Mouse (Mus musculus) CD4-positive, CD25-positive, alpha-beta regulatory T cell, adult 2 months (primary cell): Measurements from ENCODE around the gene Pdss1.
"Not testable (repeated sequence)": the region's sequence is repeated elsewhere in the genome, so short reads cannot be mapped to it uniquely, and the experiment has no call there.

Source experiments
- DNase-seq: peaks from one replicate; pipeline ENCODE4 v3.0.0-alpha.2; 2012; ENCODE audit warnings: low read depth, low spot score

Pdss1 gene

DNA sequence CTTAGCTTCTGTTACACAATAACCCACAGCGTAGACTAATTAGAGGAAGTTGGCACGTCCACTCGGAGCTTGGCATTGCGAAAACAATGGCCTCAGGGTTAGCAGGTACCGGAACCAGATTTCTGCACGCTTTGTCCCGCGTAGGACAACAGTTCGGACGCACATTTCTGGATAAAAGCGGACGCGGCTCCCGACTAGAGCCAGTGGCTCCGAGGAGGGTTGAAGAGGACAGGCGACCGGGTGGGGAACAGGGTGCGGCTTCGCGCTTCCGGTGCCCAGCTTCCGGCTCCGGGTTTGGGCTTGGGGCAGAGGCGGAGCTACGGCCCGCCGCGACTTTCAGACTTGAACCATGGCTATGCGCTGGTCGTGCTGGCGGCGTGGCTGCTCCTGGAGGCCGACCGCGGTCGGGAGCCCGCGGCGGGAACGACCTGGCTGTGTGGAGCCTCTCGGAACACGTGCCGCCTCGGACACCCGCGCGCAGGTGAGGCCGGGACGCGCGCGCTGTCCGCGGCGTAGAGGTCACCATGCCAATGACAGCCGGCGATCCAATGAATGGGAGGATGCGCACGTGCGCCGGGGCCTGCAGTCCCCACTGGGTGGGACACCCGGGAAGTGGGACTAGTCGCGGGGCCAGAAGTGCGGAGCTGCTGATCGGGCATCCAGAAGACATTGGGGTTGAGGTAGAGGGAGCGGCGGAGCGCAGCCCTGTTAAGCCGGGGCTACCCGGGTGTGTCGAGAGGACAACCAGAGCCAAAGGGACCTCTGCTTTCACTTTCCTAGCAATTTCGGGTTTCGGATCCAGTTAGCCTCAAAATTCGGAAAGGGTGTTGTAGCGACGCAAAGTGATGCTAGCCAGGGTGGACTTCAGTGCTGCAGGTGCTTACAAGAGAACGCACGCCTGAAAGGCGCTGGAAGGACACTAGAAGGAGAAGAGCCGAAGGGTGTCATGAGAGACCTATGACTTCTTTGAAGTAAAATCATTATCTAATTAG lies at the start of gene Pdss1:
Gene Pdss1, plus strand, starts transcription at position 241 of the 992 bp plus-strand sequence.
- DNase-seq, result peak; percentile 85

- no peak for DNase-seq
Observed at GRCm38 (mm10) chr2:22851900-22852299, 43.4 kb upstream of the Pdss1 start.

DNA sequence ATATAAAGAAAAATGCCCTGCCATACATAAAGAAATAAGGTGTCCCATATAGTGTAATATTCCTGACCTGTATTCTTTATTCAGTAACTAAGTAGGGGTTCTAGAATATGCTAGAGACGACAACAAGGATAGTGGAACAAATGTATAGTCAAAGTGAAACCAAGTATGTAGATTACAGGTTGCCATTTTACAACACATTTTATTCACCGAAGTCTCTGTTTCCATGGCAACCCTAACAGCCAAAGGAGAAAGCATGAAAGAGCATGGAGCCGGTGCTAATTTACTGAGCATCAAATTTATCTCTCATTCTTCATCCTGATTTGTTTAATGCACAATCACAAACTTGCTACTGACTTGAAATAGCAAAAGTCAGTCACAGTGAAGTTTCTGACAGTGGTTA lies 37.8 kb upstream of the Pdss1 start:
- peak; percentile 73 for DNase-seq

DNA sequence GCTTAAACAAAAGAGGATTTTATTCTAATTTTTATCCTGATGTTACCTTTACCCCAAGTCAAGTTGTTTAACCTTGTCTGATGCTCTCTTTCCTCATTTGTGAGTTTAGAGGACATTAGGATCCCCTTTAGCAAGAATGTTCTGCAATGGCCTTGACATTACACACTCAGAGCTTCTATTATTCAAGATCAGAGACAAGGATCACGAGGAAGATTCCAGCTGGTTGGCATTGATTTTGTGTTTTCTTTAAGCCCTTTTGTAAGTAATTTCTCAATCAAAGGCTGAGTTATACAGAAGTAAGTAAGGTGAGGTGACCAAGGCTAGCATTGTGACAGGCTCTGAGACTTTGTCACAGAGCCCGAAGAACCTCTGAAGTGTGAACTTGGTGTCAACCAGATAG lies 33.1 kb upstream of the Pdss1 start:
- DNase-seq, result no peak

DNA sequence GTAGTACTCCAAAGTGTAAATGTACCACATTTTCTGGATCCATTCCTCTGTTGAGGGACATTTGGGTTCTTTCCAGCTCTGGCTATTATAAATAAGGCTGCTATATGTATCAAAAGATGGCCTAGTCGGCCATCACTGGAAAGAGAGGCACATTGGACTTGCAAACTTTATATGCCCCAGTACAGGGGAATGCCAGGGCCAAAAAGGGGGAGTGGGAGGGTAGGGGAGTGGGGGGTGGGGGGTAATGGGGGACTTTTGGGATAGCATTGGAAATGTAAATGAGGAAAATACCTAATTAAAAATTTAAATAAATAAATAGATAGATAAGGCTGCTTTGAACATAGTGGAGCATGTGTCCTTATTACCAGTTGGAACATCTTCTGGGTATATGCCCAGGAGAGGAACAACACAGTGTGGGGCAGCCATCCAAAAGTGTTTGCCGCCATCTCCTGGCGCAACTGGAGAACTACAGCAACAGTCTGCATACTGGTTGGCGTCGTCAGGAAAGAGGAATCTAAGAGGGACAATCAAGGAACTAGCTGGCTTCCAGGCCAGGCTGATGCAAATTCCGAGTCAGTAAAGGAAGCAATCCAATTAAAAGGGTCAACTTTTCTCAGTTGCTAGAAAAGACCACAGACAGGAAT lies 30.8 kb upstream of the Pdss1 start:
- DNase-seq, result peak; percentile 87

- DNase-seq, result no peak
Observed at GRCm38 (mm10) chr2:22865818-22866217, 29.5 kb upstream of the Pdss1 start.

GRCm38 (mm10) chr2:22866894-22867424 lies 28.4 kb upstream of the Pdss1 start:
- DNase-seq, result no peak

- DNase-seq, result no peak
Observed at GRCm38 (mm10) chr2:22873159-22873558, 22.2 kb upstream of the Pdss1 start.

DNA sequence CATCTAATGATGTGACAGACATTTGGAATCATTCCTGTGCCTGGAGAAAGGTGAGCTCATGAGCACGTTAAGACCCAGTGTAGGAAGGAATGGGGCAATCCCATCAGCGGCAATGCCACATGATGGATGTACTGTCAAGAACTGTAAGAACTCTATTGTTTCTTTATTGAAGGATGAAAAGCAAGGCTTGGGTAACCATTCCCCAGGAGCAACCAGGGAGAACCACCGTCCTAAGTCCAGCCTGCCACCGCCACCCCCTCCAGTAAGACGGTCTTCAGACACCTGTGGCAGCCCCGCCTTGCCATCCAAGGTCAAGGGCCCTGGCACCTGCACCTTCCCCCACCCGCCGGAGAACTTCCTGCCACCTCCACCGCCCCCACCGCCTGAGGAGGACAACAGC lies 20.7 kb upstream of the Pdss1 start:
- no peak for DNase-seq

GRCm38 (mm10) chr2:22876614-22877013 lies 18.7 kb upstream of the Pdss1 start:
- DNase-seq, result no peak

DNA sequence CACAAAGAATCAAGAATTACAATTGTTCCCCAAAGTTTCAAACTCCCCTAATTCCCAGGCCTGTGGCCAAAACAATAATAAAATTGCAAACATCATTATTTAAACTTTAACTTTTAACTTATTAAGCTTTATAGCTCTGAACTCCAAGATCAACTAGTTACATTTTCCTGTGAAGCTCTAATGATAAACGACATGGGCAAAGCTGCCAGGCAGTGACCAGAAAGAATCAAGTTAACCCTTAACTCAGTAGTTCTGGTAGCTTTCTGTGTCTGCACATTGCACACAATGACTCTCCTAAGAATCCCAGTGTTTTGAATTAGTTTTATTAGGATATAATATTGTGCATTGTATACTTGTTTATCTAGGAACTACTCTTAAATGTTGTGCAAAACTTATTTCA lies 16.5 kb upstream of the Pdss1 start:
- DNase-seq, result no peak

GRCm38 (mm10) chr2:22880726-22881125 lies 14.6 kb upstream of the Pdss1 start:
- not testable (repeated sequence) for DNase-seq

DNA sequence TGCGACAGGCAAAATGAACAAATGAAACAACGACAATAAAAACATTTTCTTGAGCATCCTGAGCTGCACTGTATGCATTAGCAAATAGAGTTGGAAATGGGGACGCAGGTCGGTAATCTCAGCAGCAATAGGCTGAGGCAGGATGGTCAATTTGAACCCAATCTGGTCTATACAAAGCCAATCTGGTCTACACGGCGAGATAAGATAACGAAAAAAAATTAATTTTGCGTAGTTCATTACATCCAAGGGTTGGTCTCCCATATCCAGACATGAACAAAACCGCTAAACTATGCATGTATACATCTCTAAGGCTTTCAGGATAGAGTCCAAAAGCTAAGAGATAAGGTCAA lies 415 bp upstream of the Pdss1 start:
- DNase-seq, result no peak

GRCm38 (mm10) chr2:22903947-22904346 lies 8.6 kb downstream of the Pdss1 start:
- no peak for DNase-seq

DNA sequence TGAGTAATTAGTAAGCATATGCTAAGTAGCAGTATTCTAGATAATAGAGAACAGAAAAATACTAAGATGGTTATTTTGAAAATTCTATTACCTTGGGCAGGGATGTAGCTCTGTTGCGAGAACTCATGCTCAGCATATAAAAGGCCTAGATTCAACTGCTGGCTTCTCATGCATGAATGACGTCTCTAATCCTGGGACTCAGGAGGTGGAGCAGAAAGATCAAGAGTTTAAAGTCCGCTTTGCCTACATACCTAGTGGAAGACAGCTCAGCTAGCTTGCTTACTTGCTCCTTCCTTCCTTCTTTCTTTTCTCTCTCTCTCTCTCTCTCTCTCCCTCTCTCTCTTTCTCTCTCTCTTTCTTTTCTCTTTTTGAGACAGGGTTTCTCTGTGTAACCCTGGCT lies 19.1 kb downstream of the Pdss1 start:
- no peak for DNase-seq

DNA sequence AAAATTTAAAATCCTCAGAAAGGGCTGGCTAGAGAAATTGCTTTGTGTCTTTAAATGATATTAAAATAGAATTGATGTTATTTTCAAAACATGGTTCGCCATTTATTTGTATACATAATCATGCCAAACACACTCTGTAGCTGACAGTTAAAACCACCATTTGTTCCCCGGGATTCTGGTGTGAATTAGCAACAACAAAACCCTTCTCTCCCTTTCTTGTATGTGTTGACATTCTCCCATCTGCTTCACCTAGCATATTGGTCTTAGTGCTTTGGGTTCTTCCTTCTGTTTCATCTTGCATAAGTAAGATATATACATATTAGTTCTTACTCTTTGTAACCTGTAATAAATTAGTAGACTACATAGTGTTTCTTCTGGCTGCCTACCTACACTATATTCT lies 23.3 kb downstream of the Pdss1 start:
- no peak for DNase-seq

DNA sequence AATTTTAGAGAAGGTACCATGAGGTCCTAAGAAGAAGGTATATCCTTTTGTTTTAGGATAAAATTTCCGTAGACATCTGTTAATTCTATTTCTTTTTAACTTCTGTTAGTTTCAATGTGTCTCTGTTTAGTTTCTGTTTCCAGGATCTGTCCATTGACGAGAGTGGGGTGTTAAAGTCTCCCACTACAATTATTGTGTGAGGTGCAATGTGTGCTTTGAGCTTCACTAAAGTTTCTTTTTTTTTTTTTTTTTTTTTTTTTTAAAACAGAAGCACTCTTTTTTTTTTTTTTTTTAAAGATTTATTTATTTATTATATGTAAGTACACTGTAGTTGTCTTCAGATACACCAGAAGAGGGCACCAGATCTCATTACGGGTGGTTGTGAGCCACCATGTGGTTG lies 30.6 kb downstream of the Pdss1 start:
- DNase-seq, result not testable (repeated sequence)

- no peak for DNase-seq
Observed at GRCm38 (mm10) chr2:22928259-22928658, 32.9 kb downstream of the Pdss1 start.

GRCm38 (mm10) chr2:22933556-22933955 lies 38.2 kb downstream of the Pdss1 start:
- DNase-seq, result no peak

GRCm38 (mm10) chr2:22949956-22950355 lies 54.6 kb downstream of the Pdss1 start:
- no peak for DNase-seq

DNA sequence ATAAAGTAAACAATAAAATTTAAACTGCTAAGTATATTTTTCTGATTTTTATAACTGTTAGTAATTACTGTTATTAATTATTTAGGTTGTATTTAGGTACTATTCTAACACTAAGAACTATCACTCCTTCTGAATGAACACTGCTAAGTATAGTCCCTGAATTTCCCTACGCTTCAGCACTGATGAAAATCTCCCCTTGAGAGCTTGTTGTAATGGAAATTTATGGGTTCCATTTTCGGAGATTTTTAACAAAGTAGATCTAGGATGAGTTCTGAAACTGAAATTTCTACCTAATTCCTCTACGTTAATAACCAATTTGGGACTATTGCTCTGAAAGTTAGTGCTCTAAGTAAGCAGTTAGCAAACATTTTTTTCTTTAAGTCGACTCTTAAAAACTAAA lies 59.0 kb downstream of the Pdss1 start:
- no peak for DNase-seq

DNA sequence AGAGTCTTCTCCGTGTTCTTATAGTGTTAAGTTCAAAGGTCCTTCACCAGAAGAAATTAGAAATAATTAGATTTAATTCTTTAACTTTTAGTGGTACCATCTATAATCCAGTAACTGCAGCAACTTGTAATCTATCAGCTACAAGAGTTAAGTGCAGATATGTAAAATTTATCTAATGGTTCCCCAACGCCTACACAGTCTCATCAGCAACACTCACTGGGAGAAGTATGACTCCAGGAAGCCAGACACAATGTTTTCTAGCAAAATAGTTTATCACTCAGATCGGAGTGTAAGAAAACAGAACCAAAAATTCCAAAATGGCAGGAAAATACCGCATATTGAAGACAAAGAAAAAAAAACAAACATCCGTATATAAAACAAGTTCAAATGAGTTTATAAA lies 60.6 kb downstream of the Pdss1 start:
- no peak for DNase-seq

GRCm38 (mm10) chr2:22957415-22957814 lies 62.1 kb downstream of the Pdss1 start:
- DNase-seq, result peak; percentile 38
